Mouse (Mus musculus): ENCODE data around the gene Gfi1b.

Gfi1b gene

GRCm38 (mm10) chr2:28621664-28622171, at the start of gene Gfi1b:
Gfi1b (minus strand) TSS chr2:28621982.
- no peak for DNase-seq

DNA sequence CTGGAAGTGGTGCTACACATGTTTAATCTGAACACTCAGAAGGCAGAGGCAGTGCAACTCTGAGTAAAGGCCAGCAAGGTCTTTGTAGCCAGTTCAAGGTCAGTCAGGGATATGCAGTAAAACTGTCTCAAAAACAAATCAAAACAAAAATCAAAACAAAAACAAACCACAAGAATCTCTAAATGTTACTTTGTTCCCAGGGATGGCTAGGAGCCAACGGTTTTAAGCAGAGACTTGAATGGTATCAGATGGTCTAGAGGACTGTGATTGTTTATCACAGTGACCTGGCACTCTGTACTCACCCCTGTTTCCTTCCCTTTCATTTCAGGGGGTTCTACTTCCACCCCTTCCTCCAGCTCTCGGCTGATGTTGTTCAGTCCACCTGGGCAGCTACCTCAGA, 49.7 kb upstream of the Gfi1b start:
- DNase-seq: no peak

DNA sequence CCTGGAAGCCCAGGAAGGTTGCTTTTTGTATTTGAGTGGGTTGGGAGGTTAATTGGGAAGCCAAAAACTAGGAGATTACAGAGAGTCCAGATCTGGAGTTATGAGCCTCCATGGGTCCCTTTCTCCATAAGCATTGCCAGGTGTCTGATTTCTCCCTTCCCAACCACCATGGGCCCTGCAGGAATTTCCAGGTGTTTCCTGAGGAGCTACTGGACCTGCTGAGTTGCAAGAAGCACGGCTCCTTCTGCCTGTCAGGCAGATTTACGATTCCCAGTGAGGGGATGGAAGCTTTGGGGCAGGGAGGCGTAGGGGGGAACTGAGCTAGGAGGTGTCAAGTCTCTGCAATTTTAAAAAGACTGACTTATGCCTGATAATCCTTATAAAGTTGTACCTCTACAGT, 44.0 kb upstream of the Gfi1b start:
- DNase-seq: no peak

- no peak for DNase-seq
These were observed 41.1 kb upstream of the Gfi1b start for GRCm38 (mm10) chr2:28662891-28663290.

DNA sequence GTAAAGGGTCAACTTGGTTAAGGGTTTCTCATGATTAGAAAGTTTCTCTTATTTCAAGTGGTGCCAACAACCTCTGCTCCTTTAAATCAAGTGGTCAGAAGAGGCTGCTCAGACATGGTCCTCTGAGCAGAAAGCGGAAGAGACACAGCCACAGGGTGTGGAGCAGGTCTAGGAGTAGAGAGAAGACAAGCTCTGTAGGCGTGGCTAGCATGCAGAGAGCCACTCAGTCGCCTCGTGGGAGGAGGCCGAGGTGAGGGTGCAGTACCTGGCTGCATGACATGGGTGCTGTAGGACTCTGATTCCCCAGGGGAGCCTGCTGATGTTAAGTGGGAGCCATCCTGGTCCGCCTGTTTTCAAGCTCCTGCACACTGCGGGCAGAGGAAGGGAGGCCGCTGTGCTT, 34.4 kb upstream of the Gfi1b start:
- no peak for DNase-seq

DNA sequence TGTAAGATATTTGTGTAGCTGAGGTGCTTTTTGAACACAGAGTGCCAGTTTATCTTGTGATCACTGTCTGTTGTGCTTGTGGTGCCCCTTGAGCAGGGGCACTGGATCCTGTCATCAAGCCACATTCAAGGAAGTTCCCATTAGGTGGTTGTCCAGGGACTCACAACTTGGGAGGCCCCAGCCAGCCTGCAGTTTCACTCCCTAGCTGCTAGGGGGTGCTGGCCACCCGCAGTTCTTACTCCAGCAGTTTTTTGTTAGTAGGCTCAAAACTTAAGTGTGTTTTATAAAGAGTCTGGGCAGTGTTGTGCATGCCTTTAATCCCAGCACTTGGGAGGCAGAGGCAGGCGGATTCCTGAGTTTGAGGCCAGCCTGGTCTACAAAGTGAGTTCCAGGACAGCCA, 32.5 kb upstream of the Gfi1b start:
- DNase-seq: no peak

DNA sequence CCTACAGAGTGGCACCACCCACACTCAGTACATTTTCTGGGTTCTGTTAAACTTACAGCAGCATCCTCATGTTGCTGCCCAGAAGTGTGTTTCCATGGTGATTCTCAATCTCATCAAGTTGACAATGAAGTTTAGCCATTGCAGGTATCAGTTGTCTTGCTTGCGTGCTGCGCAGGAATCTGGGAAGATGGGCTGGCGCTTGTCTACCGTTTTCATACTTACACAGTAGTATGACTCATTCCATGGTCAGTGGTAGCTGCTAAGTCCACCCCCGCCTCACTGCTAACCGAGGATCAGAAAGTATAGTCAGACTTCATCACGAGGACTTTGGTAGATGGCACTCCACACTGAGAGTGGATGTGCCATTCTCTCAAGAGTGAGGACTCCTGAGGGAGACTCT, 31.6 kb upstream of the Gfi1b start:
- DNase-seq: no peak

- peak; percentile 20 for DNase-seq
These were observed 28.7 kb upstream of the Gfi1b start for GRCm38 (mm10) chr2:28650526-28650925.

DNA sequence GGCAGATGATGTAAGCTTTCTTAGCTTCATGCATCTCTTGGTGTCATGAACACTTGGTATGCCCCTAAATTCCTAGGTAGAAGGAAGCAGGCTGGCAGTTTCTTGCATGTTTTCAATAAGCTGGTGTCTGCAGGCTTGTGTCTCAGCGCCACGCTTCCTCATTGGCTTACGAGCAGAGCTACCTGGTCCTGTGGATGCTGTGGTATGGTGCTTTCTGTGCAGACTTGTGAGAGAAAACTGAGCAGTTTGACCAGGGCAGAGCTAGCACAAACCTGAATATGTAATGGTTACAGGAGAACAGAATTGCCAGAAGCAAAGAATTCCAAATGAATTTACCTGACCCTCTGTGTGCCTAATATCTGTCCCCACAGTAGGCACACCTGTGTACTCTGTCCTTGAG, 21.3 kb upstream of the Gfi1b start:
- no peak for DNase-seq

DNA sequence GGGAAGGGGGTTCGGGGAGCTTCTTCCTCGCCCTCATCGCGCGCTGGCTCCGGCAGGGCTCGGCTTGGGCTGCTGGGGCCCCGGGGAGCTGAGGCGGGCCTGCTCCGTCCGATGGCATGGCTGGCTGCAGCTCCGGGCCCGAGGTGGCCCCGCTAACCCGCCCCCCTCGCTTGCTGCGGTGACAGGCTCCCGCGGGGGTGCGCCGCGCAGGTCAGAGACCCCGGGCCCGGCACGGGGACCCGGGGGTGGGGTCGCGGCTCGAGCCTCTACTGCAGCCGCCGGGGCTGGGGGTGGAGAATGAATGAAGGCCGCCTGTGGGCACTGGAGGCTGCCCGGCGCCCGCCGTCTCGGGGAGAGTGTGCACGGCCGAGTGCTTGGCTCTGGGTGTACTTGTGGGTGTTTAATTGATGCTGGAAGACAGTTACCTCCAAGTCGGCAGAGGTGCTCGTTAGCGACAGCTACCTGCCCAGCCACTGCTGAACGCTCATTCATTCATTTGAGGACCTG, 19.7 kb upstream of the Gfi1b start:
- peak; percentile 54 for DNase-seq

- peak; percentile 94 for DNase-seq
These were observed 19.0 kb upstream of the Gfi1b start, which contains the start of gene Tsc1 for GRCm38 (mm10) chr2:28640461-28641424. Tsc1 (plus strand) TSS chr2:28641228.

DNA sequence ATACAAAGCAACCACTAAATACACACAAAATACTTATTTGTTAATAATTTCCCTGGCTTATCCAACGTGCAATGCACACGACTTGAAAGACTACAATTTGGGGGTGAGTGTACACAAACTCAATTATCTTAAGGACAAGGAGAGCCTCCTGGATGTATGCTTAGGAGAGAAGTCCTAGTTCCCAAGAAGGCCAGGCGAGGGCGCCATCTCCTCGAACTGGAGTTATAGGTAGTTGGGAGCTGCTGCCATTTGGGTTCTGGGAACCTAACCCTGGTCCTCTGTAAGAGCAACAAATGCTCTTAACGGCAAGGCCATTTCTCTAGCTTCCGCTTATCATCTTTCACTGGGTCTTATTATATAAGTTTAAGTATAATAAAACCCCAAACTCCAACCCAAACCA, 18.0 kb upstream of the Gfi1b start:
- peak; percentile 44 for DNase-seq

DNA sequence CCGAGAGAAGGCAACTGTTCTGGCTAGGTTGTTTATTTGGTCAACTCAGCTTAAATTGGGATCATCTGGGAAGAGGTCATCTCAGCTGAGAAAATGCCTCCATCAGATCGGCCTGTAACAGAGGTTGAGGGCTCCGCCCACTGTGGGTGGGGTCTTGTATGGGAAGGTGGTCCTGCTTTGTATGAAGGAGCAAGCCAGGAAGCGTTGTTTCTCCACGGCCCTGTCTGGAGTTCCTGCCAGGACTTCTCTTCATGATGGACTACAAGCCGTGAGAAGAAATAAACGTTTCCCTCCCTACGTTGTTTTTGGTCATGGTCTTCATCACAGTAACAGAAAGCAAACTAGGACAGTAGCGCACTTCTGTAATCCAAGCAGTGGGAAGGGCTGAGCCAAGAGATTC, 17.1 kb upstream of the Gfi1b start:
- peak; percentile 36 for DNase-seq

DNA sequence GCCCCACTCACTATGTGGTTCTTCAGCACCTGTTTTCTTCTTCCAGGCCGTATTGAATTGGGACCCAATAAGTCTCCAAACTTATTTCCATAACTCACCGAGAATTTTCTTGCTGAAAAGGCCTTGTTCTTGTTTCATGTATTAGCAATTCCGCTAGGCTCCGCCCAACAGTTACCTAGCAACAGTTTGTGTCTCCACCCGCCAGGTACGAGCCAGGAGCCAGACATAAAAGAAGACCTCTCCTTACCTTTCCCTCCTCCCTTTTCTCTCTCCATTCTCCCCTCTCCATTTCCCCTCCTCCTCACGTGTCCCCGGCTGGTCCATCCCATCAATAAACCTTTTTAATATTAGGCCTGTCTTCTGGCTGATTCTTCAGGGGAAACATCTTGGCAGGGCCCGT, 16.6 kb upstream of the Gfi1b start:
- DNase-seq: peak; percentile 6

DNA sequence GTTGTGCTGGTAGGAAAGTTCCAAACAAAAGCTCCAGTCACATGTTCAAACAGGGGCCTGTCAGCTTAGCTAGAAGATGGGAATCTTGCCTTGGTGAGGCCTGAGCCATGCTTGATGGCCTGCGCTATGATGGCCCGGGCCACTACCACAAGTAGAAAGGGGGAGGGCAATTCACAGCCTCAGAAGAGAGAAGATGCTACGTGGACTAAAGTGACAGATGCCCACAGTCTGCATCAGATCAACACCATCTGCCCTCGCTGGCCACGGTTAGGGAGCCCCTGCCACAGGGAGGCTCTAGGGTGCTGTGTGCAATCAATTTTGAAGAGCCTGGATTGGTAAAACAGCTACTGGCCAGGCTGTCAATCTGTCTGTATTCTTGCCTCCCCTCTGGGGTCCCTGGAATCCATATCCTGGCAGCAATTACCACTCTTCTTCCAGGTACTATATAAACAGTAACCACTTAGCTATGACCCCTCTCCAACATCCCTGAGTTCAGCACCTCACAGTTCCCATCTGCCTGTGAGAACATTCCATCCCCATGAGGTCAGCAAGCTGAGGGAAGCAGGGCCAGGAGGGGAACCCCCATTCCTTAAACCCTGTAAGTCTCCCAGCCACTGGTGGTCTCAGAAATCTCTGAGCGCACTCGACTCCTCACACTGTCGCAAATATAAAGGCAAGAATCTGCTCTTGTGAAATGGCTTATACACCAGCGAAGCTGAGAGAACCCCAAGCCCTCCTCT, 15.5 kb upstream of the Gfi1b start:
- DNase-seq: peak; percentile 7

DNA sequence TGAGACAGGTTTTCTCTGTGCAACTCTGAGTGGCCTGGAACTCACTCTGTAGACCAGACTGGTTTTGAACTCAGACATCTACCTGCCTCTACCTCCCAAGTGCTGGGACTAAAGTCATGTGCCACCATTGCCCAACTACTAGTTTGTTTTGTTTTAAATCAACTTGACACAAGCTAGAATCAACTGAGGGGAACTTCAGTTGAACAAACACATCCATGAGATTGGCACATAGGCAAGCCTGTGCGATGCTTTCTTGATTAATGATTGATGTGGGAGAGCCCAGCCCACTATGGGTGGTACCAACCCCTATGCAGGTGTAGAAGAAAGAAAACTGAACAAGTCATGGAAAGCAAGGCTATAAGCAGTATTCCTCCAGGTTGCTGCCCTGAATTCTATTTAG, 13.4 kb upstream of the Gfi1b start:
- no peak for DNase-seq

GRCm38 (mm10) chr2:28633136-28633535, 11.4 kb upstream of the Gfi1b start:
- no peak for DNase-seq

DNA sequence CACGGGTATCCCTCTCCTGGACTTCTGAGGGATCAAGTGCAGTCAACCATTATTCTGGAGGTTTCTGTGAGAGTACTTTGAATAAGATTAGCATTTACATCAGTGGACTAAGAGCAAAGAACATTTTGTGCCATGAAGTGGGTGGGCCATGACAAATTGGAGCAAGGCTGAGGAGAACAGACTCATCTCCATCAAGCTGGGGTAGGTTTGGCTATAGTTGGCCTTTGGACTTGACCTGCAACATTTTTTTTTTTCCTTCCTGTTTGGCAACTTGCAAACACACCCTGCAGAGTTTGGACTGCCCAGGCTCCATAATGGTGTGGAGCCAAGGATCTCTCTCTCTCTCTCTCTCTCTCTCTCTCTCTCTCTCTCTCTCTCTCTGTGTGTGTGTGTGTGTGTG, 10.8 kb upstream of the Gfi1b start:
- DNase-seq: no peak

- DNase-seq: no peak
These were observed 8.2 kb upstream of the Gfi1b start for GRCm38 (mm10) chr2:28629911-28630381.

- no peak for DNase-seq
These were observed 6.3 kb upstream of the Gfi1b start for GRCm38 (mm10) chr2:28628053-28628452.

DNA sequence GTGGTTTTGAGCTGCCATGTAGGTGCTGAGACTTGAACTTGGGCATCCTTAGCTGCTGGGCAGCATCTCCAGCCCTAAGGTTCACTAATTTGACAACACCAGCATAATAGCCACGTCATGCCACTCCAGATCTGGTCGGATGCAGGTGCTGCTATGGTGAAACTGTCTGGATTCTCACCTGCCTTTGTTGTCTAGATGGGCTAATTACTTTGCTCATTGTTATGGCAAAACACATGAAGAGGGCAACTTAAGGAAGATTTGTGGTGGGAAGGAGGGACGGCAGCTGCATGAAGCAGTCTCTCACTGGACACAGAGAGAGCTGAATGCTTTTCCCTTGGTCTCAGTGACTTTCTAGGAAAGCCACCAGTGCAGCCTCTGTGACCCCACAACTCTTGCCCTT, 4.3 kb upstream of the Gfi1b start:
- DNase-seq: no peak

DNA sequence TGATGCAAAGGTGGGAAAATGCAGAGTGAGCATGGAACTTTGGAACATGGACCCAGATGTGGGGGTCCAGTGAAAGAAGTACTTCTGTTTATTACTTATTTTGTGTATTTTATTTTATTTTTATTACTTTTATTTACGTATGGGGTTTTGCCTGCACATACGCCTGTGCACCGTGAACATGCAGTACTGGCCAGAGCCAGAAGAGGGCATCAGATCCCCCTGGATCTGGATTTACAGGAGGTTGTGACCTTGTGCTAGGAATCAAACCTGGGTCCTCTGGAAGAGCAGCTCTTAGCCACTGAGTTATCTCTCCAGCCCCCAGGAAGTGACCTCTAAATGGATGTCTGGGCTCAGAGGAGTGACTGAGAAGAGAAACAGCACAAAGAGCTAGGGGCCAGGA, 3.1 kb upstream of the Gfi1b start:
- no peak for DNase-seq

DNA sequence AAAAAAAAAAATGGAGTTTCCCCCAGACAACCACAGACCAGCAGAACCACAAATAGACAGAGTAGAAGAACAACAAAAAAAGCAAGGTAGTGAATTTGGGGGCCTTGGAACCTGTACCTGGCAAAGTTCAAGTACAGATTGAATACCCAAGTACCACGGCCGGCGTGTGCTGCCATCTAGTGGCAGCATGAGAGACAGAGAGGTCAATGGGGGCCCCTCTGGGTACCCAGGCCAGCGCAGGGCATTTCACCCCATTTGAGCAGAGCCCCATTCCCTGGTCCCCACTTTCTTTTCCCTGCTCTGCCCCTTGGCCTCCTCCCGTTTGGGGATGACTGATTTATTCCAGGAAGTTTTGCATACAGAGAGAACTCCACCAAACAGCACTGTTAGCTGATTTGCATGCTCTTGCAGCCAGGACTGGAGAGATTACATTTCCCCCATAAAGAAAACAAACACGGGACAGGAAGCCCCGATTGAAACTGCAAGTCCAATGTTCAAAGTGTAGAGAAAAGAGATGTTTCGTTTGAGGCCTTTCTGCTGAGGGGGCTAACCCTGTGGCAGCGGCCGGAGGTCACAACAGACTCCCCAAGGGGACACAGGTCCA, 841 bp upstream of the Gfi1b start:
- no peak for DNase-seq

All from cerebellum, adult 11-12 months (tissue).